Mouse (Mus musculus) midbrain, postnatal 0 days (tissue): Measurements from ENCODE around the gene Marcksl1. TPM values are rescaled to one million over a fixed set of nuclear protein-coding genes. Genes with fewer than 3 reads are reported as not detected.

Experiments used
- ATAC-seq: fragments of 200-750 bp; cut with Nextera tagmentation; 2 replicates; pipeline ENCODE4 v1.8.0; 2017; ENCODE audit warnings: moderate number of reproducible peaks, mild to moderate bottlenecking, moderate TSS enrichment, moderate library complexity; ENCODE audit not compliant: low FRiP score
- DNase-seq: peaks from one replicate; pipeline ENCODE4 v3.0.0-alpha.2; 2015; ENCODE audit warnings: low spot score
- H3K27ac ChIP-seq: fragments of 300-500 bp; sonication (generic); 2 replicates; pipeline ENCODE4 v1.5.1; 2014; ENCODE audit warnings: low read depth, mild to moderate bottlenecking, low read length, mixed read lengths
- H3K27me3 ChIP-seq: fragments of 300-500 bp; sonication (generic); 2 replicates; pipeline ENCODE4 v1.6.1; 2014; ENCODE audit warnings: low read length, control low read depth, mixed read lengths; ENCODE audit not compliant: insufficient read depth
- H3K36me3 ChIP-seq: fragments of 300-500 bp; sonication (generic); 2 replicates; pipeline ENCODE4 v1.6.1; 2014; ENCODE audit warnings: low read length, control low read depth, mixed read lengths; ENCODE audit not compliant: insufficient read depth
- H3K4me1 ChIP-seq: fragments of 300-500 bp; sonication (generic); 2 replicates; pipeline ENCODE4 v1.6.1; 2014; ENCODE audit warnings: mild to moderate bottlenecking, control low read depth, antibody characterized with exemption, low read length, mixed read lengths; ENCODE audit not compliant: insufficient read depth
- H3K4me2 ChIP-seq: fragments of 300-500 bp; sonication (generic); 2 replicates; pipeline ENCODE4 v1.6.1; 2014; ENCODE audit warnings: low read depth, mild to moderate bottlenecking, low read length, mixed read lengths; ENCODE audit not compliant: poor library complexity, severe bottlenecking
- H3K4me3 ChIP-seq: fragments of 300-500 bp; sonication (generic); 2 replicates; pipeline ENCODE4 v1.5.1; 2014; ENCODE audit warnings: low read depth, mild to moderate bottlenecking, low read length, moderate library complexity
- H3K9ac ChIP-seq: fragments of 300-500 bp; sonication (generic); replicated peaks from 2 replicates; pipeline ENCODE4 v1.6.1; 2014; ENCODE audit warnings: mild to moderate bottlenecking, low read length, moderate library complexity, mixed read lengths; ENCODE audit not compliant: poor library complexity, severe bottlenecking
- H3K9me3 ChIP-seq: fragments of 300-500 bp; sonication (generic); 2 replicates; pipeline ENCODE4 v1.6.1; 2016; ENCODE audit warnings: low read length, control low read depth
- CTCF ChIP-seq: IDR thresholded peaks from 2 replicates; pipeline ENCODE4 v1.5.1; 2016; ENCODE audit warnings: antibody characterized with exemption, mild to moderate bottlenecking
- WGBS: fragments of 180-500 bp; shearing (Covaris S2); extraction: QIAGEN DNeasy Blood & Tissue Kit; methylation state at CpG from one replicate; pipeline ENCODE4 v1.1.7; 2014; 5-methylcytosine and 5-hydroxymethylcytosine counted together
- polyA plus RNA-seq: library from polyadenylated mRNA; unstranded; fragments of >200 nt; fragmentation: Nextera tagmentation; extraction: Ambion mirVana; gene quantifications from 2 replicates; pipeline ENCODE4 v1.2.1, GENCODE M21; 2015
- total RNA-seq: library from RNA; depleted of rRNA; stranded (reverse); fragments of >200 nt; gene quantifications from 2 replicates; pipeline ENCODE4 v1.2.3, GENCODE M21; 2014; rRNA removed

Marcksl1 gene
- total RNA-seq, result 1,529 and 1,586 TPM in 2 replicates
- polyA plus RNA-seq, result 1,678 and 1,776 TPM in 2 replicates

DNA sequence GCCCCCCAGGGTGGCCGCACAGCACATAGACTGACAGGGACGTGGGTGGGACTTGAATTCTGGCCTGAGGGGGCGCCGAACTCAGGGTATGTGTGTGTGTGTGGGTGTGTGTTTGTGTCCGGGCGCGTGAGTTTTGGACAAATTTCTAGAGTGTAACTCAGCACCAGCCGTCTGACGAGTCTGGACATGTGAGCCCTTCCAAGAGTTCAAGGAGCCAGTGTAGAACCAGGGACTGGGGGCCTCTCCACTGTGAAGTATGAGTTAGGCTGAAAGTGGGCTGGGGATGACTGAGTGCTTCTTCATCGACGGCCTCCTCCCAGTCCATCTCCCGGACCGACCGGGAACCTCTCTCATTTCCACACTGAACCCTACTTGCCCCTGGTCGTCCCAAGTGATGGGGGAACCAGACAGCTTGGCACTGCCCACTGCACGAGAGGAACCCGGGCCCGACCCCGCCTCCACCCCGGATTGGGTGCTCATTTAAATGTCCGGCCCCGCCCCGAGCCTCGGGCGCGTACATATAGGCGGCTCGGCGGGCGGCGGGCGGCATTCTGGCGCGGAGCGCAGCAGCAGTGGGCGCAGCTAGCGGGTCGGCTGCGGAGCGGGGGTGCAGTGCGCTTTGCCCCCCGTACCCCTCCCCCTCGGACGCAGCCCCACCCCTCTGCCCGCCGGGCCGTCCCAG lies at the start of gene Marcksl1:
Marcksl1 (plus strand) TSS at position 496 of the 682 bp plus-strand sequence.
- peak within 1 kb of the TSS; percentile 100 for H3K9ac ChIP-seq
- no peaks in the 10 kb centered on the region; the same call in 1 of the 2 replicates for H3K4me1 ChIP-seq
- no peak for TF ChIP-seq CTCF
- no peaks in the 10 kb centered on the region for H3K9me3 ChIP-seq
- H3K4me2 ChIP-seq, result peak within 1 kb of the TSS; percentile 58
- 6% methylated on average over 42 of the region's 47 CpGs for WGBS
- peak within 1 kb of the TSS; percentile 98 for H3K27ac ChIP-seq
- DNase-seq, result peak; percentile 93
- H3K4me3 ChIP-seq, result peak within 1 kb of the TSS; percentile 100
- H3K36me3 ChIP-seq, result peaks cover 14% of the 10 kb centered on the region; the same call in 1 of the 2 replicates
- H3K27me3 ChIP-seq, result no peaks in the 10 kb centered on the region
- ATAC-seq, result peak; percentile 82

DNA sequence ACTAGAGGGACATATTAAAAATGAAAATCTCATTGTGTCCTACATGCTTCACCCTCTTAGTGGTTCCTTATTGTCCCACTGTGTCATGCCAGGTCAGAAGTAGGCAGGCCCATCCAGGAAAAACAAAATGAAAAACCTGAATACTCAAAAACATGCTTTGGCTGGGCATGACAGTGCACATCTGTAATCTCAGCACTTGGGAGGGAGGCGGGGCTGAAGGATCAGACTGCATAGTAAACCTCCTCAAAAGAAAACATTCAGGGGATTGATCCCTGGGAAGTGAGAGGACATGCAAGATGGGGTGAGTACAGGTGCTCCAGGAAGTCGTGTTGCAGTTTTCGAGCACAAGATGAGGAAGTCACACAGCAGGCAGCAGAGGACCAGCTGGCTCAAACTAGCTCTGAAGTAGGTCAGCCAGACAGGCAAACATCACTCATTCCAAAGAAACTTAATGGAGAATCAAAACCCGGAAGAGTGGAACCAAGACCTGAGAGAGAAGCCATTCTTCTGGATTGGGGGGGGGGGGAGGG lies 49.0 kb upstream of the Marcksl1 start:
- 86% methylated on average over 4 of the region's 4 CpGs for WGBS

DNA sequence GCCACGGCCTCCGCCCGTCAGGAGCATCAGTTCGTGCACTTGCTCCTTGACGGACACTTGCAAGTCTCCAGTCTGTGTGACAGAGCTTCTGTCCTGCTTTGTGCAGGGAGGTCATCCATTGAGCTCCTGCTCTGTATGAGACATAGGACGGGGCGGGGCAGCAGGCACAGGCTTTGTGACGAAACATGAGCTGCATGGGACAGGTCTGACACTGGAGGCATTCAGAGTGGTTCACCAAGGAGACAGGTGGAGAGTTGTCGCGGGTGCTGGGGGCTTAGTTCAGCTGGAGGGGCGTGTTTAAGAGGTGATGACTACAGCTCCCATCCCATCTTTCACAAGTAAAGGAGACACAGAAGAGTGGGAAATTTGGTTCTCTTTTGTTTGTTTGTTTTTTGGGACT lies 37.3 kb upstream of the Marcksl1 start:
- WGBS, result 88% methylated on average over 11 of the region's 11 CpGs
- Histone ChIP-seq H3K9me3 (no peaks in the 10 kb centered on the region), H3K27me3 (no peaks in the 10 kb centered on the region), H3K9ac (no peak overlapping the region), H3K4me1 (no peaks in the 10 kb centered on the region), H3K4me2 (no peak overlapping the region), H3K36me3 (peaks cover 62% of the 10 kb centered on the region), H3K27ac (no peak overlapping the region), H3K4me3 (no peak overlapping the region)
- no peak for TF ChIP-seq CTCF
- DNase-seq (no peak), ATAC-seq (no peak)

More for the DNA sequence above, 49.0 kb upstream of the Marcksl1 start:
- Histone ChIP-seq H3K9ac (no peak overlapping the region), H3K4me2 (no peak overlapping the region), H3K27me3 (no peaks in the 10 kb centered on the region), H3K9me3 (no peaks in the 10 kb centered on the region), H3K36me3 (peaks cover 45% of the 10 kb centered on the region), H3K27ac (no peak overlapping the region), H3K4me3 (no peak overlapping the region), H3K4me1 (0 out of 2 replicates have a peak, but pooled peaks cover 3% of the 10 kb centered on the region)
- ATAC-seq, result no peak
- DNase-seq, result no peak
- no peak for TF ChIP-seq CTCF

DNA sequence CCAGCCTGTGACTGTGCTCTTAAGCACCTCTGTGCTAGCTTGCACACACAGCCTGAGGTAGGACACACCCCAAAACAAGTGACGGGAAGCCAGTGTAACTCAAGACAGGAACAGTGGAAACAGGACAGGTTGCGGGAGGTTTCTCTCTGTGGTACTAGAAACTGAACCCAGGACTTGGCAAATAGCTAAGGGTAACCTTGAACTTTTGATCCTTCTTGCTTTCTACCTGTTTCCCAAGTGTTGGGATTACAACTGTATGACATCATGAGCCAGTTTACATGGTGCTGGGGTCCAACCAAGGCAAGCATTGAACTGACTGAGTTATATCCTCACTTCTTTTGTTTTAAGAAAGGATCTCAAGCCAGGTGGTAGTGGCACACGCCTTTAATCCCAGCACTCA lies 33.5 kb upstream of the Marcksl1 start:
- H3K4me1 ChIP-seq, result no peaks in the 10 kb centered on the region
- H3K36me3 ChIP-seq, result peaks cover 57% of the 10 kb centered on the region
- no peak overlapping the region for H3K9ac ChIP-seq
- no peak overlapping the region for H3K27ac ChIP-seq
- H3K4me2 ChIP-seq, result no peak overlapping the region
- no peak overlapping the region for H3K4me3 ChIP-seq
- no peak for TF ChIP-seq CTCF
- H3K27me3 ChIP-seq, result no peaks in the 10 kb centered on the region
- ATAC-seq, result no peak
- H3K9me3 ChIP-seq, result no peaks in the 10 kb centered on the region
- WGBS, result 91% methylated on average over 3 of the region's 3 CpGs
- no peak for DNase-seq

DNA sequence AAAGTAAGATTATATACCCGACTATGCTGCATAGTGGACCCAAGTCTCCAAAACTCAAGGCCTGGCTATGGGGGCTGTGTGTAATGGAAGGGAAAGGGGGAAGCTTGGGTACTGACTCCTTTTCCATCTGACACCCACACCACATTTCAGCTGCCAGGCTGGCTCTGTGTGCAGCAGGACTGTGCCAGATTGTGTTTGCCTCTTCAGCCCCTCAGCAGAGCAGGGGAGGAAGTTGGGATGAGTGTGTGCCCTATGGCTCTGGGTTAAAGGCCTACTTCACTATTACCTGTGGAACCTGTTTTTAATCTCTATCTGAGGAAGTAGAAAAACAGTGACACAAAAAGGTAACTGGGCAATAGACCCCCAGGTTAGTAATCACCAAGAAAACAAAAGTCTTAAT lies 32.3 kb upstream of the Marcksl1 start:
- no peak overlapping the region for H3K4me2 ChIP-seq
- DNase-seq (no peak), ATAC-seq (no peak)
- H3K4me1 ChIP-seq, result no peaks in the 10 kb centered on the region
- H3K9me3 ChIP-seq, result no peaks in the 10 kb centered on the region
- no peak for TF ChIP-seq CTCF
- H3K27me3 ChIP-seq, result no peaks in the 10 kb centered on the region
- no peak overlapping the region for H3K4me3 ChIP-seq
- no peak overlapping the region for H3K27ac ChIP-seq
- H3K9ac ChIP-seq, result no peak overlapping the region
- WGBS, result 93% methylated on average over 1 of the region's 1 CpGs
- H3K36me3 ChIP-seq, result peaks cover 60% of the 10 kb centered on the region
